Mouse (Mus musculus) Muller cell, postnatal 12 days (primary cell): ENCODE measurements around the gene Irf2bpl.

Source experiments
- DNase-seq: peaks from one replicate; pipeline ENCODE4 v3.0.0-alpha.2; 2015; ENCODE audit errors: inconsistent ontology term

Gene Irf2bpl

DNA sequence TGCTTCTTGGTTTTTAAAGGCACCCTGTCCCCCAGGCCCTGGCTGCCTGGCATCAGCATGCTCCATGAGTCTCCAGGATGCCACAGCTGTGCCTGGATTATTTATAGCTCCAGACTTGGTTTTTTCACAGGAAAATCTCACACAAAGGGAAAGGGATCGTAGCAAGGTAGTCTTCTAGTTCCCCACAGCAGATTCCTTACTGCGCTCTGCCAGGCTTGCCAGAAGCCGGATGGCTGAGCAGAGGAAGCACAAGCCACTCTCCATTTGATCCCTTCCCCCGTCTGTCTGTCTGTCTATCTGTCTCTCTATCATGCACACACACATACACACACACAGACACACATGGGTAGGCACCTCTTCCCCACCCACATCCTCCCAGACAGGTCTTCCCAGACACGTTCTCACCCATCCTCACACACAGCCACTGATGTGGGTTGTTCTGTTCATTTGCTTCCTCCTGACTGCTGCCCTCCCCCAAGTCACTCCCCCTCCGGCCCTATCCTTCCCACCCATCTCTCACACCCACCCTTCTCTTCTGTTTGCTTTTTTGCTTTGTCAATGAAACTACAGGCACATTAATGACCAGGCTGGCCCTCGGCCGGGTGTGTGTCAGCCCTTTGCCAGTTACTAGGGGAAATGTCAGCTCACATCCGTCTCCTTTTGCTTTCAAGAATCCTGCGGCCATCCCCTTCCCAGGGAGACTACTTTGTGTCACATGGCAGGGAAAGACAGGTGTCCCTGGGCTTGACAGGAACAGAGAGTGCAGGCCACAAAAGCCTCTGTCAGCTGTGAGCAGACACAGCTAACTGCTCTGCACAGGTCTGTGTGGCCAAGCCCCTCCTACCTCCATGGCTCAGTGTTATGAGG is 24.4 kb downstream of the Irf2bpl start:
- peak; percentile 70 for DNase-seq

DNA sequence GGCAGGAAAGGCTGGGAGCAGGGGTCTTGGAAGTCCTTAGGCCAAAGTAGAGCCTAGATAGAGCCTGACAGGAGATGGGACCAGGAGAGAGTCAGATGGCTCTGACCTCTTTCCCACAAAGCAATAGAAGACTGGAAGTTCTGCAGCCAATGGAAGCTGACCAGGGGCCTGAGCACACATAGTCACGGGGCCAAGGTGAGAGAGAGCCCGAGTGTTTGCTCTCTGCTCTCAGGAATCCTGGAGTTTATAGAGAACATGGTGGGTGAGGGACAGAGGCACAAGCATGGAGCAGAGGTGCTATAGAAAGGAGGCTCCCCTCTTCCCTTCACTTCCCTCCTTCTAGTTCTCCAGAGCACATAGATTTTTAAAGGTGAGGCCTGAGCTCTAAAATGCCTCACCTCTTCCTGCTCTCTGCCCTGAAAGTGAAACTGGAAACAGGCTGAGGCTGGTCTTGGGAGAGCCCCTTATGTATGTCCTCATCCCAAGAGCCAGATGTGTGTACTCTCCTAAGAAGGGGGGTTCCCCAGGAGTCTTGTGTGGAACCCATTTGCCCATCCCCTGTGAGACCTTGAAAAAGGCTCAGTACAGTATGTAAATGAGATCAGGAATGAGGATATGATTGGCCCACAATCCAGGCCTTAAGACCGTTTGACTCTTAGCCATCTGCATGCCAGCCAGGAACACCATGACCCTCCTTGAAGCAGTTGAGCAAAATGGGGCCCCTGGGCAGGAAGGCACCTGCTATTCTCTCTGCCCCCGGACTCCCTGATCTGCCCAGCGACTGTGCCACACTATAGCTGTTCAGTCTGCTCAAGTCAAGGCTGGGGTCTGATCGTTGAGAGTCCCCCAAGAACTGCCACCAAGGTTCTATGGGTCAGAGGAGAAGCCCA is 25.4 kb downstream of the Irf2bpl start:
- no peak for DNase-seq

GRCm38 (mm10) chr12:86858498-86858897 is 26.1 kb downstream of the Irf2bpl start:
- no peak for DNase-seq

- DNase-seq: peak; percentile 49
Measured at GRCm38 (mm10) chr12:86857290-86857689, 27.3 kb downstream of the Irf2bpl start.

DNA sequence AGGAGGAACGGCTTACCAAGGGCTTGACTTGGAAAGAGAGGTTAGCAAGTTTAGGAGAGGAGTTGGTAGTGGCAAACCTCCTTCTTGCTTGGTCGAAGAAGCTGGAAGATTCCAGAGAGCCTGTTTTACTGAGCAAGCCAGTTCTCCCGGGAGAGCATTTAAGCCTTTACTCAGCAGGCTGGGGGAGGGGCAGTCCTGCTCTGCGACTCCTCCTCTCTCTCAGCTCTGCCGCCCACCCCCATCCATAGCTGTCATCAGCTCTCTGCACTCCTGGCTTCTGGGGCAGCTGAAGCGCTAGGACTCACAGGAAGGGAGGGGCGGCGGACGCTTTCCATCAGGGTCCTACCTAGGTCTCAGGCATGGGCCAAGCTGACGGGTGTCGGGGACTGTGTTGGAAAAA is 28.9 kb downstream of the Irf2bpl start:
- no peak for DNase-seq

GRCm38 (mm10) chr12:86853516-86853915 is 31.1 kb downstream of the Irf2bpl start:
- no peak for DNase-seq

DNA sequence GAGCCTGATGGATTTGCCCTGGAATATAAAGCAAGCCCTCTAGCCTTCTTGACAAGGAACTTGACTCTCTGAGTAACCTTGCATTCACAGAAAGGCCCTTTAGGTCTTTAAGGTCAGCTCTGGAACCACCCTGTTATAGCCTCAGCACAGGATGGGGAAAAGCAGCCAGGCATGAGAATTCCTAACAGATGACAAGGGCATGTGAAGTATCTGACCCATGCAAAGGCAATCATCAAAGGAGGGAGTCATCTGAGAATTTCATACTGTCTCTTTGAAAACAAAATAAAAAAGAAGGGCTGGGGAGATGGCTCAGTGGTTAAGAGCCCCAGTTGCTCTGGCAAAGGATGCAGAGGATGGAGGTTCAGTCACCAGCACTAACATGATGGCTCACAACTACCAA is 33.3 kb downstream of the Irf2bpl start:
- DNase-seq: peak; percentile 83

DNA sequence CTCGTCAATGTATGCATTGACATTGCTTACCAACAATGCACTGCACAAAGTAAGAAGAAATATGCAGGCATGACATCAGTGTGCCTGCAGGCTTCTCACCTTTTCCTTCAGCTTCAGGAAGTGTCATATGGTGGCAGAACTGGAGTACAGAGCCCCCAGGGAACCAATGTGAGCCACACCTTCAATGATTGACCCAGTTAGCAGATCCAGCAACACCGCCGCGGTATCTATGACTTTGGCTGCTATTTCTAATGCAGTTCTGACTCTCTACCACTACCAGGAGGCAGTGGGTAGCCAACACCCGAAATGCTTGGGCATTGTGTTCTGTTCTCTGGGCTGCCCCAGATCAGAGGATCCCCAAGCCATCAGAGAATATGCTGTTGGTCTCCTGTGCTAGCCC is 33.9 kb downstream of the Irf2bpl start:
- no peak for DNase-seq

GRCm38 (mm10) chr12:86849945-86850626 is 34.5 kb downstream of the Irf2bpl start:
- no peak for DNase-seq

DNA sequence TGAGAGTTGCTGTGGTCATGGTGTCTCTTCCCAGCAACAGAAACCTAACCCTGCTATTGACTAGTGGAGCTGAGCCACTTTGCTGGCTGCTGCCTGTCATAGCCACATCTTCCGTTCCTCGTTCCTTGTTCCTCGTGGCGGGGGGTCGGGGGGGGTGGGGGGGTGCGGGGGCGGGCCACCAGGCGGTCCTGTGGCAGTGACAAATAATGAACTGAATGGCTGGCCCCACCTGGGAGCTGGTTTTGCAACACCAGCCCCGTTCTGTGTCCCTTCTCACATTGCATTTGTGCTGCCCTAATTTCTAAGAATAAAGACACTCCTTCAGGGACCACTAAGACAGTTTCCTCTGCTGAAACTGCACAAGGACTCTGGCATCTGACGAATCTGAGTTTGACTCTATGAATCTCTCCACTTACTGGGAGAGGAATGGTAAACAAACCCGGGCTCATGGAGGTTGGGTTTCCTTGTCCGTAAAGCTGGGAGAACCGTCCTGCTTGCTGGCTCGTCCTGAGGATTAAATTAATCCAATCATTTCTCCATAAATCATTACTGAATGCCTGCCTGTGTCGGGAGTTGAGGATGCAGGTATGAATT is 41.6 kb downstream of the Irf2bpl start:
- DNase-seq: peak; percentile 34

GRCm38 (mm10) chr12:86840526-86840925 is 44.1 kb downstream of the Irf2bpl start:
- no peak for DNase-seq

DNA sequence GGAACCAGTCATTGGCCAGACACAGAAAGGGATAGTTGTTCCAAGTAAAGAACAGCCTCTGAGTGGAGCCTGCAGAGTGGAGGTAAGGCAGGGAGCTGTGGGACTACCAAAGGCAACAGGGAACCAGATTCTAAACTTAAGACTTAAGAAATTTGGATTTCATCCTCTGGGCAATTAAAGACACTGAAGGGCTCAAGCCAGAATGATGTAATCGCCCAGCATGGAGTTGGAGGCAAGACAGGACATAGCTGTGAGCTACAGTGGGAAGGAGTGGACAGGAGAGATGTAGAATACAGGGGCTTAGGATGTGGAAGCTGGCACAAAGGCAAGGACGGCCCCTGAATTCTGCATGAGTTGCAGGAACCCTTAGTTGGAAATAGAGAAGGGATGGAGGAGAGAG is 46.4 kb downstream of the Irf2bpl start:
- no peak for DNase-seq

DNA sequence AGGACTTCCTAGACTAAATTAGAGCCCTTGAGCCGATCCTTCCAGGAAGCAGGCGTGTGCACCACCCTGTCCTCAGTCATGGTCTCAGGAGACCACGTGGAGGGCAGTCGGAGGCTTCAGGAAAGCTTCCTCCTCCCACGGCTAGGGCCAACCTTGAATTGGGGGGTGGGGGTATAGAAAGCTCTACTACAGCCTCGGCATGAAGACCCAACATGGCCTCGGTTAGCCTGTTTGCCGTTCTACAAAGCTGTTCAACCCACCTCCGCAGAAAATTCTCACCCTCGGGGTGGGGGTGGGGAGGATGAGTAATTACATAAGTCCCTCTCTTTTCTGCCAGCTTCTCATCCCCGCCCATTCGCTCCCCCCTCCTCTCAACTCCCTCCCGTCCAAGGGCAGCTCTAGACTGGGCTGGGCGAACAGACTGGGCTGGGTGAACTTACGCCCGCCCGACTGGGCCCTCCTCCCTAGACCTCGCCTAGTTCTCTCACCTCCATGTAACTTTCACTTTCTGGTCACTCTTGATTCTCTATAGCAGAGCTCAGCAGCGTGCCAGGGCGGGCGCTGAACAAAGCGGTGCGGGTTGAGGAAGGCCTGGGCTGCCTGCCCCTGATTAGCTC is 48.1 kb downstream of the Irf2bpl start:
- peak; percentile 99 for DNase-seq

DNA sequence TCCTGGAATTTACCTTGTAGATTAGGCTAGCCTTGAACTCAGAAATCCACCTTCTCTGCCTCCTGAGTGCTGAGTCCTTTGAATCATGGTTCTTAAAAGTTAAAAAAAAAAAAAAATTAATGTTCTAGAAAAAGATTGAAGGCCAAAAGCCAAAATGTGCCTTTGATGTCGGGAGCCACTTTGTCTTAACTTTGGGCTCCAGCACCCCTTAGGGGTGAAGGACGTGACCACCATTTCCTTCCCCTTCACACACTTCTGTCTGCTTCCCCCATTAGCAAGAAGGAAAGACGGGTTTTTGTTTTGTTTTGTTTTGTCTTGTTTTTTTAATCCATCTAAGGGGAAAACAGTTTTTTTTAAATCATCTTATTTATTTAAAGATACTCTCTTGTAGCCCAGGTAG is 48.7 kb downstream of the Irf2bpl start:
- no peak for DNase-seq

- no peak for DNase-seq
Measured at GRCm38 (mm10) chr12:86834416-86834772, 50.2 kb downstream of the Irf2bpl start.

DNA sequence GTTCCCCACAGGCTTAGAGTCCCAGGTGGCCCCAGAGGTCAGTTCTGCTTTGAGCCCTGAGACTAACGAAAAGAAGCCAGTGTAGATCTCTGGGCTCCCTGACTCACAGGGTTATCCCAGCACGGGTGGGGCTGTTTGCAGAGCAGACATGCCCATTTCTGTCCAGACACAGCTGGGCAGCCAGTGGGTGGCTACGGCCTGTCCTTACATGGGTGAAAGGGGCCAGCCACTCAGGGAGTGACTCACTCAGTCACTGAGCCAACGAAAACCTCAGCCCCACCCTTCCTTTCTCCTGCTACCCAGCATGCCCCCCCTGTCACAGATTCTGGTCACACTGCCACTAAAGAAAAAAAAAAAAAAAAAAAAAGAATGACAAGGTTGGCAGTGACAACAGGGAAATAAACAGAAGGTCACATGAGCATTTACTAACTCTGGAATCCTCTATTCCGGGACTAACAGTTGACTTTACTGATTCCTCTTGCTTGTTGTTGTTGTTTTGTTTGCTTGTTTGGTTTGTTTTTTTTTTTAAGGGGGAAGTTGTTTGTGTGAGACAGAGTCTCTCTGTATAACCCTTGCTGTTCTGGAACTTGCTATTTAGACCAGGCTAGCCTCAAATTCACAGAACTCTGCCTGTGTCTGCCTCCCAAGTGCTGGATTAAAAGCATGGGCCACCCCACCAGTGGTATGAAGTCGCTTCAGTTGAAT is 50.7 kb downstream of the Irf2bpl start:
- peak; percentile 95 for DNase-seq

DNA sequence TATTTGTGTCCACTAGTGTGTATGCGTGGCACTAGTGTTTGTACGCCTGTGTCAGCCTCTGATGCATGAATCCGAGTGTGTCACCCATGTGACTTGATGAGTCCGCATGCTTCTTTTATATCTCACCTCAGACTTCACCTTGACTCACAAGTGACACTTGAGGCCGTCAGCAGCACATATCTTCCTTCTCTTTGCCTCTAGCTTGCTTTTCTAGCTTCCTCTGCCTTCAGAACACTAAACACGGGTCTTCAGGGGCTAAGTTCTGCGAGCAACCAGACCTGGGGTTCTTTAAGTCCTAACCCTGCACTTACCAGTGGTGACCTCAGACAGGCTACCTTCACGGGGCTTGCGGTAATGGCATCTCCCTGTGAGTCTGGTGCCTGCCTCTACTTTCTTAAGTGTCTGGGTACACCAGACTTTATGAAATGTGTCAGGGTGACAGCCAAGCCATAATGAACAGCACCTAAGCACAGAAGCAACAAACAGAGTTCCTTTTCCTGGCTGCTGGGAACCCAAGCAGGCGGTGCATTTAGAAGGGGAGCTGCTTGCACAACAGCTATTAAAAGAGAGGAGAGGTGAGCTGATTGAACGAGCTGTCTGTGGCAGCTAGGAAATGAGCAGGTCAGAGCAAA is 51.9 kb downstream of the Irf2bpl start:
- no peak for DNase-seq

- DNase-seq: peak; percentile 72
Measured at GRCm38 (mm10) chr12:86831591-86832550, 52.7 kb downstream of the Irf2bpl start.
